17 mouse cellular contexts compared by ENCODE assay signal in genomic region chr17:31271136-31271851, GRCm38 (mm10). TPM values are rescaled to one million over a fixed set of nuclear protein-coding genes. Genes with fewer than 3 reads are reported as not detected.
DNase-seq lines count a peak whose midpoint lies in the region; ATAC-seq and TF ChIP-seq lines count a peak whose summit lies in the region.
"Had no signal": no experiment of that assay in that cellular context is flagged by ENCODE, and none has a peak within 500 bp of the region (broad histone marks: within the 10 kb centered on the region; RNA-seq: fewer than 3 reads in every experiment).

No protein-coding gene starts in this region.

- H3K9ac ChIP-seq in hindbrain, postnatal 0 days (replicated peaks; ENCODE audit: low read length), result no peak overlapping the region
- H3K9ac ChIP-seq in hindbrain, embryonic 11.5 days (ENCODE audit: low read depth, low read length), result no peak overlapping the region
- no peak overlapping the region for H3K9ac ChIP-seq in midbrain, postnatal 0 days (replicated peaks; ENCODE audit: low read length, poor library complexity, severe bottlenecking)
- no peak overlapping the region for H3K9ac ChIP-seq in midbrain, embryonic 14.5 days (replicated peaks; ENCODE audit: low read length)
- H3K9ac ChIP-seq: forebrain, postnatal 0 days; hindbrain, embryonic 14.5 days had no signal

- H3K36me3 ChIP-seq in hindbrain, postnatal 0 days (ENCODE audit: insufficient read depth, low read length), result no peaks in the 10 kb centered on the region
- no peaks in the 10 kb centered on the region for H3K36me3 ChIP-seq in hindbrain, embryonic 11.5 days (ENCODE audit: control insufficient read depth, insufficient read depth, low read length)
- H3K36me3 ChIP-seq in midbrain, postnatal 0 days (ENCODE audit: insufficient read depth, low read length), result no peaks in the 10 kb centered on the region
- no peaks in the 10 kb centered on the region for H3K36me3 ChIP-seq in midbrain, embryonic 14.5 days (ENCODE audit: control insufficient read depth, insufficient read depth, low read length)
- H3K36me3 ChIP-seq: embryonic facial prominence, embryonic 10.5 days had no signal

- no peaks in the 10 kb centered on the region for H3K27me3 ChIP-seq in hindbrain, postnatal 0 days (ENCODE audit: insufficient read depth, low read length)
- H3K27me3 ChIP-seq in hindbrain, embryonic 11.5 days (ENCODE audit: control insufficient read depth, insufficient read depth, low read length), result no peaks in the 10 kb centered on the region
- no peaks in the 10 kb centered on the region for H3K27me3 ChIP-seq in midbrain, postnatal 0 days (ENCODE audit: insufficient read depth, low read length)
- no peaks in the 10 kb centered on the region for H3K27me3 ChIP-seq in midbrain, embryonic 14.5 days (ENCODE audit: control insufficient read depth, insufficient read depth, low read length)

- TF ChIP-seq CTCF in hindbrain, postnatal 0 days (IDR thresholded peaks at IDR 0.05; ENCODE audit: low read depth), result peak; percentile 29
- TF ChIP-seq CTCF in midbrain, postnatal 0 days (IDR thresholded peaks at IDR 0.05), result peak; percentile 57

- peak; percentile 62 for DNase-seq in adrenal gland, postnatal 14 days
- DNase-seq in adrenal gland, adult 18-20 months (ENCODE audit: low spot score in 2 of 2), result no peak
- no peak for DNase-seq in hindbrain, postnatal 0 days (ENCODE audit: low spot score)
- no peak for DNase-seq in hindbrain, embryonic 11.5 days (ENCODE audit: low spot score)
- DNase-seq in midbrain, postnatal 0 days (ENCODE audit: low spot score), result no peak
- no peak for DNase-seq in midbrain, embryonic 14.5 days
- DNase-seq in testis, postnatal 10 days (ENCODE audit: low spot score), result peak; percentile 74
- no peak for DNase-seq in retina, embryonic 14.5 days (ENCODE audit: low spot score)
- DNase-seq: B cell, adult 2 months; cerebellum, adult 9-10 months; forebrain, postnatal 0 days; gastrocnemius, postnatal 14 days; kidney, adult 8-10 months had no signal

- WGBS in hindbrain, postnatal 0 days, result 63% methylated on average over 4 of the region's 7 CpGs
- 52% methylated on average over 7 of the region's 7 CpGs for WGBS in hindbrain, embryonic 11.5 days
- WGBS in midbrain, postnatal 0 days, result 53% methylated on average over 5 of the region's 7 CpGs
- WGBS in midbrain, embryonic 14.5 days, result 61% methylated on average over 3 of the region's 7 CpGs

- H3K4me3 ChIP-seq in hindbrain, postnatal 0 days (ENCODE audit: low read length), result no peak overlapping the region
- H3K4me3 ChIP-seq in hindbrain, embryonic 11.5 days (ENCODE audit: low read depth, low read length), result no peak overlapping the region
- no peak overlapping the region for H3K4me3 ChIP-seq in midbrain, postnatal 0 days (ENCODE audit: low read depth, low read length)
- H3K4me3 ChIP-seq in midbrain, embryonic 14.5 days (replicated peaks; ENCODE audit: low read depth, low read length), result no peak overlapping the region
- H3K4me3 ChIP-seq: embryonic facial prominence, embryonic 10.5 days; myocyte had no signal

- no peaks in the 10 kb centered on the region for H3K4me1 ChIP-seq in hindbrain, postnatal 0 days (ENCODE audit: insufficient read depth, low read length)
- no peaks in the 10 kb centered on the region for H3K4me1 ChIP-seq in hindbrain, embryonic 11.5 days (replicated peaks; ENCODE audit: control insufficient read depth, insufficient read depth, low read length)
- H3K4me1 ChIP-seq in midbrain, postnatal 0 days (ENCODE audit: insufficient read depth, low read length), result no peaks in the 10 kb centered on the region
- H3K4me1 ChIP-seq in midbrain, embryonic 14.5 days (ENCODE audit: control insufficient read depth, insufficient read depth, low read length), result no peaks in the 10 kb centered on the region

- no peak overlapping the region for H3K27ac ChIP-seq in hindbrain, postnatal 0 days
- no peak overlapping the region for H3K27ac ChIP-seq in hindbrain, embryonic 11.5 days (ENCODE audit: low read depth, low read length)
- H3K27ac ChIP-seq in midbrain, postnatal 0 days (ENCODE audit: low read depth, low read length), result no peak overlapping the region
- H3K27ac ChIP-seq in midbrain, embryonic 14.5 days (replicated peaks; ENCODE audit: low read depth, low read length), result no peak overlapping the region
- H3K27ac ChIP-seq: embryonic facial prominence, embryonic 10.5 days; hindbrain, embryonic 14.5 days had no signal

- no peak for ATAC-seq in hindbrain, postnatal 0 days
- no peak for ATAC-seq in hindbrain, embryonic 11.5 days (ENCODE audit: low FRiP score)
- no peak for ATAC-seq in midbrain, postnatal 0 days (ENCODE audit: low FRiP score)
- no peak for ATAC-seq in midbrain, embryonic 14.5 days (ENCODE audit: low FRiP score, low TSS enrichment)
- ATAC-seq: forebrain, postnatal 0 days had no signal

- no peaks in the 10 kb centered on the region for H3K9me3 ChIP-seq in hindbrain, postnatal 0 days (ENCODE audit: low read length)
- H3K9me3 ChIP-seq in hindbrain, embryonic 11.5 days (ENCODE audit: control insufficient read depth, low read length), result no peaks in the 10 kb centered on the region
- H3K9me3 ChIP-seq in midbrain, postnatal 0 days (ENCODE audit: low read length), result no peaks in the 10 kb centered on the region
- no peaks in the 10 kb centered on the region for H3K9me3 ChIP-seq in midbrain, embryonic 14.5 days (ENCODE audit: control insufficient read depth, low read length)
- H3K9me3 ChIP-seq: embryonic facial prominence, embryonic 10.5 days had no signal

- H3K4me2 ChIP-seq in hindbrain, postnatal 0 days (ENCODE audit: low read depth, low read length), result no peak overlapping the region
- H3K4me2 ChIP-seq in hindbrain, embryonic 11.5 days (replicated peaks; ENCODE audit: low read depth, low read length), result no peak overlapping the region
- no peak overlapping the region for H3K4me2 ChIP-seq in midbrain, postnatal 0 days (ENCODE audit: low read depth, low read length, poor library complexity, severe bottlenecking)
- H3K4me2 ChIP-seq in midbrain, embryonic 14.5 days (ENCODE audit: low read length), result no peak overlapping the region
- H3K4me2 ChIP-seq: hindbrain, embryonic 14.5 days; midbrain, embryonic 11.5 days had no signal

RNA-seq across cellular contexts. Expression of gene Rsph1, which starts 5.9 kb away (rescaled TPM):
- total RNA-seq in adrenal gland, postnatal 14 days (2021), result 6.4 and 6.7 TPM in 2 replicates
- 1 to 10 TPM; 5.7 to 7.2 TPM for total RNA-seq in adrenal gland, adult 18-20 months (2021)
- total RNA-seq in hindbrain, postnatal 0 days (2014; rRNA removed), result 0.50 and 1.3 TPM in 2 replicates
- polyA plus RNA-seq in hindbrain, postnatal 0 days (2015; fragmentation: Nextera tagmentation; extraction: Ambion mirVana), result 8.9 TPM in 2 replicates
- polyA plus RNA-seq in hindbrain, embryonic 11.5 days (2014; fragmentation: Nextera tagmentation; extraction: Ambion mirVana), result 5.1 TPM in 2 replicates
- total RNA-seq in midbrain, postnatal 0 days (2014; rRNA removed), result 2.8 and 3.5 TPM in 2 replicates
- polyA plus RNA-seq in midbrain, postnatal 0 days (2015; fragmentation: Nextera tagmentation; extraction: Ambion mirVana), result 6.0 and 8.5 TPM in 2 replicates
- polyA plus RNA-seq in midbrain, embryonic 14.5 days (2014; fragmentation: Nextera tagmentation; extraction: Ambion mirVana), result 1.5 and 2.0 TPM in 2 replicates

RNA-seq across cellular contexts. Expression of gene Slc37a1, which starts 15.3 kb away (rescaled TPM):
- 6.7 and 13.3 TPM in 2 replicates for total RNA-seq in adrenal gland, postnatal 14 days (2021)
- total RNA-seq in adrenal gland, adult 18-20 months (2021), result 10 to 100 TPM in 1 of 2 experiments, 1 to 10 TPM in 1; 8.9 to 10.4 TPM
- 8.8 and 10.7 TPM in 2 replicates for total RNA-seq in hindbrain, postnatal 0 days (2014; rRNA removed)
- 5.7 and 6.8 TPM in 2 replicates for polyA plus RNA-seq in hindbrain, postnatal 0 days (2015; fragmentation: Nextera tagmentation; extraction: Ambion mirVana)
- 13.0 and 13.3 TPM in 2 replicates for polyA plus RNA-seq in hindbrain, embryonic 11.5 days (2014; fragmentation: Nextera tagmentation; extraction: Ambion mirVana)
- 11.0 and 12.7 TPM in 2 replicates for total RNA-seq in midbrain, postnatal 0 days (2014; rRNA removed)
- polyA plus RNA-seq in midbrain, postnatal 0 days (2015; fragmentation: Nextera tagmentation; extraction: Ambion mirVana), result 6.9 and 7.6 TPM in 2 replicates
- polyA plus RNA-seq in midbrain, embryonic 14.5 days (2014; fragmentation: Nextera tagmentation; extraction: Ambion mirVana), result 12.0 and 12.8 TPM in 2 replicates

Comparison
In these comparisons a context has a peak if more than half of its experiments do, and no peak if none do; other contexts are left out.
1. DNase-seq: peak in adrenal gland, postnatal 14 days (single experiment) and testis, postnatal 10 days (single experiment); none in adrenal gland, adult 18-20 months (0 of 2), hindbrain, postnatal 0 days (single experiment), hindbrain, embryonic 11.5 days (single experiment), midbrain, postnatal 0 days (single experiment), midbrain, embryonic 14.5 days (single experiment) and retina, embryonic 14.5 days (single experiment).